Mouse (Mus musculus) cerebellum, postnatal 4 days (tissue): ENCODE results near the gene Zfp872.
"Not testable (repeated sequence)": the region's sequence is repeated elsewhere in the genome, so short reads cannot be mapped to it uniquely, and the experiment has no call there.

Experiments used
- DNase-seq, 2 experiments: peaks; one replicate each; pipeline ENCODE4 v3.0.0; 2022; ENCODE audit warnings: low spot score in 2 of 2, mixed read lengths in 1 of 2

Zfp872 gene

DNA sequence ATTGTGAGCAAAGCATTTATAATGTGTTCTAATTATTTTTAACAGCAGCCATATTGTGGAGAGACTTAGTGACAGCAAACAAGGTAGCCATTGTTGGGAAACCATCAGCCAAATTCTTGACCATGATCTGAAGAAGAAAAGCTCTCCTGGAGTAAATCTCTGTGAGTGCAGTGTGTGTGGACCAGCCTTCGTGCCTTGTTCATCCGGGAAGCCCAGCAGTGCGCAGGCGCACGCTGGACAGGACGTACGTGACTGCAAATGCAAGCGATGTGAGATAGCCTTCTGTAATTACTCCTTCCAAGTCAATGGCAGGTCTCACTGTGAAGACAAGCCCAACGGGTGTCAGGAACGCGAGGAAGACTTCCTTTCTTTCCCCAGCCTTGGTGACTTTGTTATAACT lies 18.6 kb upstream of the Zfp872 start:
- no peak for DNase-seq

DNA sequence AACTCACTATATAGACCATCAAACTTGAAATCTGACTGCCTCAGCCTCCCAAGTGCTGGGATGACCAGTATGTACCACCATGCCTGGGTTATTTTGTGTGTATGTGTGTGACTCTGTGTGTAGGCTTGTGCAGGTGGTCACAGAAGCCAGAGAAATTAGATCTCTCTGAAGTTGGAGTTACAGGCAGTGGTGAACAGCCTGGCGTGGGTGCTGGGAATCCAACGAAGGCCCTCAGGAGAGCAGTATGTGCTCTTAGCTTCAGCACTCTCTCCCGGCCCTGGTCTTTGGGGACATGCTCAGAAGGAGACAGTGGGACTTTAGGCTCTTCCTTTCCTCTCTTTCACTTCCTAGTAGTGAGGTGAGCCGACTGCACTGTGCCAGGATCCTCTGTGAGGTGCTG lies 15.6 kb upstream of the Zfp872 start:
- no peak for DNase-seq

- no peak for DNase-seq
Measured at GRCm38 (mm10) chr9:22196412-22196811, 8.5 kb downstream of the Zfp872 start.

GRCm38 (mm10) chr9:22213785-22214194 lies 25.9 kb downstream of the Zfp872 start:
- DNase-seq: no peak

DNA sequence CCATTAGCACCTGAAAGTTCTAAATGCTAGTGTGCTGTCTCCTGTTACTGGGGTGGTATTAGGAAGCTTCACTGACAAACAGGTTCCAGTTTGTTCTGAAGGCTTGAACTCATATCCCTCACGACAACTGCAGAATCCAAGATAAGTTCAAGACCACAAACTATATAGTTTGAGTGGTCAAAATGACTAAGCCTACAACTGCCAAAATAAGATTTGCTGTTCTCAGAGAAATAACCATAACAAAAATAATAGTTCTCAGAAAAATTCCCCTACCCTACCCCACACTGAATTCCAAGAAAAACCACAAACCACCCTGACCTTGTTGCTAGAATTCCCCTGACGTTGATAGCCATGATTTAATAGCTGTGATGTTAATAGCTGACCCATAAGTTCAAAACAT lies 26.7 kb downstream of the Zfp872 start:
- no peak for DNase-seq

DNA sequence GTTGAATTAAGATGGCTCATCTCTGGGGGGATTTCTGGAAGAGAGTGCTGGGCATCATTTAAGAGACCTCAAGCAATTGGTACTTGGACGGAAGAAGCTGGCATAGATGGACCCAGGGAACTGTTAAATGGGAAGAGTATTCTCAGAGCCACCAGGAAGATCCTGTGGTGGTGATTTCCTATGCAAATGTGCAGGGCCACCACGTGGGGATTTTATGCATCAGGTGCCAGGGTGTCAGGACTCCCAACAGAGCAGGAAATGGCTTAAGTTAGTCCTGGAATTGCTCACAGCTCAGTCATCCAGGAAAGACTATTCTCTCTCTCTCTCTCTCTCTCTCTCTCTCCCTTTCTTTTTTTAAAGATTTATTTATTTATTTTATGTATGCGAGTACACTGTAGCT lies 28.8 kb downstream of the Zfp872 start:
- no peak for DNase-seq

DNA sequence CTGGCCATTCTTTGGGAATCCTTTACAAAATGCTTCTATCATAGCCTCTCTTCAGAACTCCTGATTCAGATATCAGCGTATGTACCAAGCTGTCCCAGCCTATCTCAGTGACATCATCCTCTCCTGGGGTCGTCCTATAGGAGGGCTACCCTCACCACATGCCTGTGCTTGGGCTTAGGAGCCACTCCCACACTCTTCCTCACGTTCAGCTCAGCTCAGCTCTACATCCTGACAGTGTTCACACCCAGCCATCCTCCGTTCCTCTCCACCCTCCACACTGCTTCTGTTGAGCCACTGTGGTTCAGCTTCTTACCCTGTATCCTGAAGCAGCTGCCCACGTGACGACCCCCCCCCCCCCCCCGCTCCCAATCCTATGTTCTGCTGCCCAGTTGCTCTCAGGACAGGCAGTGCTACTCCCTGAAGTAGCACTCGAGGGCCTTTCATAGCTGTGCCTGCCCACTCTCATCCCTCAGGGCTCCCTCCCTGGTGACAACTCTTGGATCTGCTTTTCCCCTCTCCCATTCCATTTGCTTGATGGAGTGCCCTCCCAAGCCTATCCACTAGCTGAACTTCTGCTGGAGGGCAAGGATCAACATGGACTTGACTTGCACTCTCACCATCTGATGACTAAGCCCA lies 30.1 kb downstream of the Zfp872 start:
- no peak for DNase-seq

GRCm38 (mm10) chr9:22224066-22224465 lies 36.2 kb downstream of the Zfp872 start:
- no peak for DNase-seq

- DNase-seq: peak in 1 of 2 experiments; percentile 28
Measured at GRCm38 (mm10) chr9:22224536-22225503, 36.9 kb downstream of the Zfp872 start.

GRCm38 (mm10) chr9:22225581-22226388 lies 37.9 kb downstream of the Zfp872 start, which contains the start of gene Zfp809:
Zfp809 (plus strand) TSS chr9:22225714.
- DNase-seq: peak; percentile 98 to 100

DNA sequence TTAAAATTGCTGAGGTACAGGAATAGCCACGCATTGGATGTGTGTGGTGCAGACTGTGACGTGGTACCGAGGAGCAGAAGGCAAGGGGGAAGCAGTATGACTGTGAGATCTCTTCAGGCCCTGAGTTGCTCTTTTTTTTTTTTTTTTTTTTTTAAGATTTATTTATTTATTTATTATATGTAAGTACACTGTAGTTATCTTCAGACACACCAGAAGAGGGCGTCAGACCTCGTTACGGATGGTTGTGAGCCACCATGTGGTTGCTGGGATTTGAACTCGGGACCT lies 38.4 kb downstream of the Zfp872 start:
- not testable (repeated sequence) for DNase-seq

DNA sequence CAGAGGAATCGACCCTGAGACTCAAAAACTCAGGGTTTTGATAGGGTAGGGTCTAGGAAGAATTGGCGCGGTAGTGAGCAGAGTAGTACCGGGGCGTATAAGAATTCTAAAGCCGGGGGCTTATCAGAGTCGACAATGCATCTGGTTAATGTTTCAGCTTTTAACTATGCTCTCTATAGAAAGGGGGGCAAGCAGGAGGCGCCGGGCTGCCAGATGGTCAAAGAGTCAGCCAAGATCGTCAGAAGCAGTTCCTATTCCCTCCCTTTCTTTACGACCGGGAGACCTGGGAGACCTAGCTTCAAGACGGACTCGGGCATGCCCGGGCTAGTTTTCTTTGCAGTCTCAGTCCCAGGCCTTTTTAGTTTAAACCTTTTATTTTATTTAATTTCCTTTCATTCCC lies 39.0 kb downstream of the Zfp872 start:
- DNase-seq: peak in 1 of 2 experiments; percentile 21

DNA sequence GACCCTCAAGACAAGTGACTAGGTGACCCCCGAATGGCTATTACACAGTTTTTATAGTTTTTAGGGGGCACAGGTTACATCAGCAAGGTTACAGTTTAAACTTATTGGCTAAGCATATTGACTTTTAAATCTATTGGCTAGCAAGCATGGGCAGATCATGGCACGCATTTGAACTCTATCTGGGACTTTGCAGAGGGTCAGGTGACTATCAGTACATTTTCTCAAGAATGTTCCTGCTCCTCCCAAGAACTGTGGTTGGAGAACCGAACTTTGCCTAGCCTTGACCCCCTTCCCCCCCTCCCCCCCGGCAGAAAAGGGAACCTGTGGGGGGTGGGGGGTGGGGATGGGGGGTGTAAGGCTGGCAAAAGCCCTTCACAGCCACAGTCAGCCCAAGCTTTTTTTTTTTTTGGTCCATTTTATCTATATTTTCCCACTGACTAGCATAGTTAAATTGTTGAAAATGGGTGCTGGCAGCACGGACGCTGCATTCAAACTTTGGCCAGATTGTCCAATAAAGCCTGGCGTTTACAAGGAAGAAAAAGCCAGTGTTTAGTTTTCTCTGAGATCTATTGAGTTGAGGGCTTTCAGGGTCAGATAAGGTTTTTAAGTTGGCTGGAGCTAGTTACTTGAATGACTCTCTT lies 41.6 kb downstream of the Zfp872 start:
- no peak for DNase-seq

- no peak for DNase-seq
Measured at GRCm38 (mm10) chr9:22230061-22230460, 42.2 kb downstream of the Zfp872 start.

GRCm38 (mm10) chr9:22230556-22230955 lies 42.7 kb downstream of the Zfp872 start:
- no peak for DNase-seq

DNA sequence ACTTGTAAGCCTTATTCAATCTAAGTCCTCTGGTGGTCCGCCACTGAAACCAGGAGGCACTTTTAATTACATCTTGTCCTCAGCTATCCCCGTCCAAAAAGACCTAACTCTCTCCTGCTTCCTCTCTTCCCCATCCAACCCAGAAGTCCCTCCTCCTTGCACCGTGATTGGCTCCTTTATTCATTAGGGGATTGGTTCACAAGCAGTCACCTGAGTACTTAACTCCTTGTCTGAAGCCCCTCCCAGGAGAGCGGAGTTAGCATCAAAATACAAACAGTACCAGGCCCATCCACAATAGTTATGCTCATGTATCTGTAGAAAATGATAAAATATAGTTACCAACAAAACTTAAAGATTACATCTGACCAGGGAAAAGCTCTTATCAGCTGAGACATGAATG lies 52.1 kb downstream of the Zfp872 start:
- no peak for DNase-seq

- no peak for DNase-seq
Measured at GRCm38 (mm10) chr9:22244242-22244641, 56.4 kb downstream of the Zfp872 start.
